Mouse (Mus musculus): ENCODE data around the gene Gabpb1.

GRCm38 (mm10) chr2:126606688-126607062, 69.5 kb downstream of the Gabpb1 start:
- TF ChIP-seq POLR2A (IDR thresholded peaks at IDR 0.05; ENCODE audit: insufficient read depth, low read length) (no peak), CTCF (IDR thresholded peaks at IDR 0.05; ENCODE audit: low read depth, low read length) (no peak)

Data from ES-Bruce4 (cell line).